Mouse (Mus musculus): Measurements from ENCODE around the gene Gsdma2. TPM values are rescaled to one million over a fixed set of nuclear protein-coding genes. Genes with fewer than 3 reads are reported as not detected.
"Not testable (repeated sequence)": the region's sequence is repeated elsewhere in the genome, so short reads cannot be mapped to it uniquely, and the experiment has no call there.

Gene Gsdma2
- polyA plus RNA-seq, 1 experiment = not detected

DNA sequence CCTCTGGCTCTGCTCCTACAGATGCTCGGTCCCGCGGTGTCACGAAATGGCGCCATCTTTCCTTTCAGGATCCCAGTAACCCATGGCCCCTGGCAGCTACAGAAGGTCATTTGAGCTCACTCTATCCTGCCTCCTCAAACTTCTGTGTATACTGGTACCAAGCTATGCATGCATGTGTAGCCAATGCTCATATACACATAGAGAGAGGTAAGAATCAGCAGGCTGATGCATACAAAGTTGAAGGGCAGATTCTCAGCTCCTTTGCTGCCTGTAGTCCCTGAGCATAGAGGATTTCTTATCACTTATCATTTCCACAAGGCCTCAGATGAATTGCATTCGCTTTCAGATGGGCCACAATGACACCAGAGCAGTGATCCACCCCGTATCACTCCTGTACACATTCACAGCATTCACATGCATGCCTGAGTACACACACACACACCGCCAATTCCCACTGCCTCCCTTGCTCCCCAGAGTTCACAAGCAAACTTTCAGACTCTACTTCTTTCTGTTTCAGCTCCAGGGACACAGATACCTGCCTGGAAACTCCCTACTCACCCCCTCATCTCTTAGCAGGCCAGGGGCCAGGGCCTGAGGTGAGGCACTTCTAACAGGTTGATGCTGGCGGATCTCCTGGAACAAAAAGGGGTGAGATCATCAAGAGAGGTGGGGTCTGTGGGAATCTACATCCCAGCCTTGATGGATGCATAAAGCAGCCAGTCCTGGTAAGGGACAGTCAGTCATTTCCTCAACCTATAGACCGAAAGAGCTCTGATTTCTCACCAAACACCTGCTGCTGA, 20.7 kb upstream of the Gsdma2 start, which contains the start of the genes Gm12355 and Gsdma3:
Gene Gm12355 (minus strand): TSS at position 51 of the 800 bp plus-strand sequence.
Gene Gsdma3 (plus strand): TSS at position 750 of the 800 bp plus-strand sequence.
- Histone ChIP-seq H3K79me3 (ENCODE audit: low read depth) (no peaks in the 10 kb centered on the region), H3ac (ENCODE audit: control insufficient read depth, insufficient read length, low read depth) (no peak within 1 kb of the TSS), H3K36me3 (ENCODE audit: control insufficient read depth, insufficient read depth) (no peaks in the 10 kb centered on the region), H3K79me2 (ENCODE audit: control insufficient read depth, insufficient read depth) (no peaks in the 10 kb centered on the region), H3K4me3 (ENCODE audit: insufficient read depth, poor library complexity, severe bottlenecking) (no peak within 1 kb of the TSS), H3K27me3 (ENCODE audit: control insufficient read depth, insufficient read depth, insufficient read length) (peaks cover 40% of the 10 kb centered on the region)
- no peak for TF ChIP-seq MYOG (IDR thresholded peaks at IDR 0.05; ENCODE audit: control insufficient read depth, extremely low read depth, insufficient read length)

GRCm38 (mm10) chr11:98628706-98629105, 17.9 kb upstream of the Gsdma2 start:
- Histone ChIP-seq H3K27me3 (ENCODE audit: control insufficient read depth, insufficient read depth, insufficient read length) (peaks cover 54% of the 10 kb centered on the region), H3K36me3 (ENCODE audit: control insufficient read depth, insufficient read depth) (no peaks in the 10 kb centered on the region), H3K79me3 (ENCODE audit: low read depth) (no peaks in the 10 kb centered on the region), H3K79me2 (ENCODE audit: control insufficient read depth, insufficient read depth) (no peaks in the 10 kb centered on the region), H3K4me3 (ENCODE audit: insufficient read depth, poor library complexity, severe bottlenecking) (no peak overlapping the region), H3ac (ENCODE audit: control insufficient read depth, insufficient read length, low read depth) (no peak overlapping the region)
- no peak for TF ChIP-seq CEBPB (IDR thresholded peaks at IDR 0.05; ENCODE audit: low read depth)
- no peak for TF ChIP-seq CTCF (IDR thresholded peaks at IDR 0.05; ENCODE audit: control insufficient read depth, insufficient read depth, insufficient read length)
- TF ChIP-seq FOSL1 (IDR thresholded peaks at IDR 0.05; ENCODE audit: insufficient read depth, low read length, poor library complexity, severe bottlenecking) = no peak
- no peak for TF ChIP-seq MYOD1 (IDR thresholded peaks at IDR 0.05; ENCODE audit: control insufficient read depth, insufficient read length, low read depth)
- TF ChIP-seq USF1 (IDR thresholded peaks at IDR 0.05; ENCODE audit: low read depth) = no peak
- TF ChIP-seq MAX (IDR thresholded peaks at IDR 0.05) = no peak
- TF ChIP-seq MYOG (IDR thresholded peaks at IDR 0.05; ENCODE audit: control insufficient read depth, extremely low read depth, insufficient read length) = no peak

DNA sequence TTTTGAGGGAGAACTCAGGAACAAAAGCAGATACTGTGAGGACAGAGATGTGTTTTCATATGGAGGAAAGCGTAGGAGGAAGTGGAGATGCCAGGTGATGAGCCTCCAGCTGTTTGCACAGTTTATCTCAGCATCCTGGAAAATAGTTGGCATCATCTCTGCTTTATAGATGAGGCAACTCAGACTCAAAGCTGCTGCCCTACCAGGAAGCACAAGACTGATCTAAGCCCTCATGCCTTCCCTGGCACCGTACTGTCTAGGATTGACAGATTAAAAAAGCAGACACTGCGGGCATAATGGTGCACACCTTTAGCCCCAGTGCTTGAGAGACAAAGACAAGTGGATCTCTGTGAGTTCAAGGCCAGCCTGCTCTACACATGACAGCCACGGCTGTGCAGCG, 15.9 kb upstream of the Gsdma2 start:
- TF ChIP-seq FOSL1 (IDR thresholded peaks at IDR 0.05; ENCODE audit: insufficient read depth, low read length, poor library complexity, severe bottlenecking) (no peak), MAX (IDR thresholded peaks at IDR 0.05) (no peak), MYOG (IDR thresholded peaks at IDR 0.05; ENCODE audit: control insufficient read depth, extremely low read depth, insufficient read length) (no peak), USF1 (IDR thresholded peaks at IDR 0.05; ENCODE audit: low read depth) (no peak), CTCF (IDR thresholded peaks at IDR 0.05; ENCODE audit: control insufficient read depth, insufficient read depth, insufficient read length) (no peak), CEBPB (IDR thresholded peaks at IDR 0.05; ENCODE audit: low read depth) (no peak), MYOD1 (IDR thresholded peaks at IDR 0.05; ENCODE audit: control insufficient read depth, insufficient read length, low read depth) (no peak)
- H3K27me3 ChIP-seq (ENCODE audit: control insufficient read depth, insufficient read depth, insufficient read length) = peaks cover 50% of the 10 kb centered on the region
- no peak overlapping the region for H3ac ChIP-seq (ENCODE audit: control insufficient read depth, insufficient read length, low read depth)

DNA sequence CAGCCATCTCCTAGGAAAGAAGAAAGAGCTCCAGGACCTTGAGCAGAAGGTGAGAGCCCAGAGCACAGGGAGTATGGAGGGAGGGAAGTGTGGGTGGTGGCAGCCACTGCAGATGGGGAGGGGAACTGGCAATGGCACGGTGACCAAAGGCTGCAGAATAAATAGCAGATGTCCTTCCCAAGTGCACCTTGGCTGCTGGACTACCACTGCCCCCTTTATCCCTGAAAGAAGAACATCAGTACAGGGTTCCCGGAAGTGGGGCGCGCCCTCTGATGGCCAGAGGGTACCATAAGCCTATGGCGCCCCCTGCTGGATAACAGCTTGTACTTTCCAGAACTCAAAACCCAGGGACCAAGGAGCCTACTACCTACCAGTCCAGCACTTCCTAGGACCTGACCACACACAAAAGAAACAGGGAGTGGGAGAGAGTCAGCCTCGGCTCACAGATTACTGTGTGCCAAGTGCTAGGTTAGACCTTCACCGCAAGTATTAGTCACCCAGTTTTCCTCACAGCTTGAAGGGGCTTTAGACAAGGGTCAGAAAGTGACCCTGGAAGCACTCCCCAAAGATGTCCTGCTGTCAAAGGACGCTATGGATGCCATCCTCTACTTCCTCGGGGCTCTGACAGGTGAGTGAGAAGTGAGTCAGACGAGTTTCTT, 11.1 kb upstream of the Gsdma2 start:
- H3K79me3 ChIP-seq (ENCODE audit: low read depth); H3ac ChIP-seq (ENCODE audit: control insufficient read depth, insufficient read length, low read depth); H3K4me3 ChIP-seq (ENCODE audit: insufficient read depth, poor library complexity, severe bottlenecking); H3K79me2 ChIP-seq (ENCODE audit: control insufficient read depth, insufficient read depth); H3K36me3 ChIP-seq (ENCODE audit: control insufficient read depth, insufficient read depth): not testable (repeated sequence)
- peaks cover 35% of the 10 kb centered on the region for H3K27me3 ChIP-seq (ENCODE audit: control insufficient read depth, insufficient read depth, insufficient read length)

More for the DNA sequence above, 15.9 kb upstream of the Gsdma2 start:
- H3K79me3 ChIP-seq (ENCODE audit: low read depth) = no peaks in the 10 kb centered on the region
- H3K79me2 ChIP-seq (ENCODE audit: control insufficient read depth, insufficient read depth) = no peaks in the 10 kb centered on the region
- no peak overlapping the region for H3K4me3 ChIP-seq (ENCODE audit: insufficient read depth, poor library complexity, severe bottlenecking)
- no peaks in the 10 kb centered on the region for H3K36me3 ChIP-seq (ENCODE audit: control insufficient read depth, insufficient read depth)

DNA sequence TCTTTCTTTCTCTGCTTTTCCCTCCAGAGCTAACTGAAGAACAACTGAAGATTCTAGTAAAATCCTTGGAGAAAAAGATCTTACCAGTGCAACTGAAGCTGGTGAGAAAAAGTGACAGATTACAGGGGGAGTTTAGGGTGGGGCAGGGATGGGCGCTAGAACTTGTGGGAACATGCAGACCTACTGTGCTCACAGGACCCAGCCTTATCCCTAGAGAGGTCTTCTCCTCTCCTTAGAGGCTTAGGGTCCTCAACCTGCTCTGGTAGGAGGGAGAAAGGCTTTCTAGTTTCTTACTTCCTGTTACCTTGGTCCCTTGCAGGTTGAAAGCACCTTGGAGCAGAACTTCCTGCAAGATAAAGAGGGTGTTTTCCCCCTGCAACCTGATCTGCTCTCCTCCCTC, 9.1 kb upstream of the Gsdma2 start:
- no peaks in the 10 kb centered on the region for H3K36me3 ChIP-seq (ENCODE audit: control insufficient read depth, insufficient read depth)
- no peaks in the 10 kb centered on the region for H3K79me2 ChIP-seq (ENCODE audit: control insufficient read depth, insufficient read depth)
- H3ac ChIP-seq (ENCODE audit: control insufficient read depth, insufficient read length, low read depth) = no peak overlapping the region
- H3K27me3 ChIP-seq (ENCODE audit: control insufficient read depth, insufficient read depth, insufficient read length) = peaks cover 33% of the 10 kb centered on the region
- no peak overlapping the region for H3K4me3 ChIP-seq (ENCODE audit: insufficient read depth, poor library complexity, severe bottlenecking)
- TF ChIP-seq FOSL1 (IDR thresholded peaks at IDR 0.05; ENCODE audit: insufficient read depth, low read length, poor library complexity, severe bottlenecking) (no peak), CEBPB (IDR thresholded peaks at IDR 0.05; ENCODE audit: low read depth) (no peak), USF1 (IDR thresholded peaks at IDR 0.05; ENCODE audit: low read depth) (no peak), CTCF (IDR thresholded peaks at IDR 0.05; ENCODE audit: control insufficient read depth, insufficient read depth, insufficient read length) (no peak), MYOG (IDR thresholded peaks at IDR 0.05; ENCODE audit: control insufficient read depth, extremely low read depth, insufficient read length) (no peak), MAX (IDR thresholded peaks at IDR 0.05) (no peak), MYOD1 (IDR thresholded peaks at IDR 0.05; ENCODE audit: control insufficient read depth, insufficient read length, low read depth) (no peak)
- no peaks in the 10 kb centered on the region for H3K79me3 ChIP-seq (ENCODE audit: low read depth)

DNA sequence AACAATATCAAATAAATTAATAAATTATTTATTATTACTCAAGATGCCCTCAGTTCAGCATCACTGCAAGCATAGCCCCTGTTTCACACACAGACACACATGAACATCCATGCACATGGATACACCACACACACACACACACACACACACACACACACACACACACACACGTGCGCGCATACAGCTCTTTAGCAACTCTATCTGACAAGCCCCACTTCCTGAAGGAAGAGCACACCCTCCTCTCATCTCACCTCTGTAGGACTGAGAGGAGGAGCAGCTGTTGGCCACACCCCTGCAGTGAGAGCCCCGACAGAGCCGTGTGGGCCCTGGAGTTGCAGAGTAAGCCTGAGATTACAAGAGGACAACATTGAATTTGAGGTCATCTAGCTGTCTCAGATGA, 6.5 kb upstream of the Gsdma2 start:
- no peaks in the 10 kb centered on the region for H3K79me3 ChIP-seq (ENCODE audit: low read depth)
- TF ChIP-seq MAX (IDR thresholded peaks at IDR 0.05) = no peak
- no peak for TF ChIP-seq USF1 (IDR thresholded peaks at IDR 0.05; ENCODE audit: low read depth)
- peaks cover 23% of the 10 kb centered on the region for H3K27me3 ChIP-seq (ENCODE audit: control insufficient read depth, insufficient read depth, insufficient read length)

More for the DNA sequence above, 6.5 kb upstream of the Gsdma2 start:
- no peak overlapping the region for H3ac ChIP-seq (ENCODE audit: control insufficient read depth, insufficient read length, low read depth)
- no peaks in the 10 kb centered on the region for H3K36me3 ChIP-seq (ENCODE audit: control insufficient read depth, insufficient read depth)
- no peak overlapping the region for H3K4me3 ChIP-seq (ENCODE audit: insufficient read depth, poor library complexity, severe bottlenecking)
- no peaks in the 10 kb centered on the region for H3K79me2 ChIP-seq (ENCODE audit: control insufficient read depth, insufficient read depth)

Measured in C2C12 (cell line).